Mouse (Mus musculus): ENCODE measurements around the gene Myo1e. TPM values are rescaled to one million over a fixed set of nuclear protein-coding genes. Genes with fewer than 3 reads are reported as not detected.

Myo1e gene
- polyA plus RNA-seq, 1 experiment from 2014 or later = 3.5 TPM

DNA sequence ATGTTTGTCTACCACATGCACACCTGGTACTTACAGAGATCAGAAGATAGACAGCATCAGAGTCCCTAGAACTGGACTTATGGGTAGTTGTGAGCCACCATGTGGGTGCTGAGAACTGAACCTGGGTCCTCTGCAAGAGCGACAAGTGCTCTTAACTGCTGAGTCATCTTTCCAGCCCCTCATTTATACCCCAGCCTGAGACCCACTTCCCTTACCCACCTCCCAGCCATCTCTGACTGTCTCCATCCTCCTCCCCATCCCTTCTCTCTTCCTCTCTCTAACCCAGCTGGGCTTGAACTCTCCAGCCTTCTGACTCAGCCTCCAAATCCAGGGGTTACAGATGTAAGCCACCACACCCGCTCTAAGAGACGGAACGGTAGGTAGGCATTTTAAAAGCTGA, 63.3 kb downstream of the Myo1e start:
- no peak overlapping the region for H3K9ac ChIP-seq
- H3K27me3 ChIP-seq = no peaks in the 10 kb centered on the region
- H3K4me3 ChIP-seq (replicated peaks) = no peak overlapping the region
- H3K9me3 ChIP-seq (replicated peaks) = no peaks in the 10 kb centered on the region
- no peaks in the 10 kb centered on the region for H3K4me1 ChIP-seq (replicated peaks)
- WGBS (ENCODE audit: insufficient replicate concordance) = 68% methylated on average over 4 of the region's 4 CpGs
- ATAC-seq (ENCODE audit: insufficient read depth) = no peak
- no peak overlapping the region for H3K27ac ChIP-seq (replicated peaks)
- no peak overlapping the region for H3K4me2 ChIP-seq
- H3K36me3 ChIP-seq (replicated peaks) = no peaks in the 10 kb centered on the region

DNA sequence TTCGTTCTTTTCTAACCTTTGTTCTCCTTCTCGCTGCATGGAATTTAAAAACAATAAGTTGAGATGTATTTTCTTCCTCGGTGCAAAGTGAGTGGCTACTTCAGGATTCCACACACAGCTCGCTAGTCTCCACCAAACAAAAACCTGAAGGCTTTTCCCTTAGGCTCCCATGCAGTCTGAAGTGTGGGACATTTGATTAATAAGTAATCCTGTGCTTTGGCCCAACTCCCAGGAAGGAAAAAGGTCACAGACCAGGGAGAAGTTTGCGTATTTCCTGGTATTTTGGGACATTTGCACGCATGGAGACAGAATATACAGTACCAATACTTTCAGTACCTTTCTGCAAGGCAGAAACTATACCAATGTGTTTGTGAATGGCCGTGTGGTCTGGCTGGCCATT, 64.0 kb downstream of the Myo1e start:
- Histone ChIP-seq H3K27ac (replicated peaks) (peak overlapping the region; percentile 62), H3K4me3 (replicated peaks) (no peak overlapping the region), H3K9ac (no peak overlapping the region), H3K27me3 (no peaks in the 10 kb centered on the region), H3K36me3 (replicated peaks) (no peaks in the 10 kb centered on the region), H3K4me2 (no peak overlapping the region), H3K9me3 (replicated peaks) (no peaks in the 10 kb centered on the region), H3K4me1 (replicated peaks) (no peaks in the 10 kb centered on the region)
- WGBS (ENCODE audit: insufficient replicate concordance) = 55% methylated on average over 7 of the region's 7 CpGs
- no peak for ATAC-seq (ENCODE audit: insufficient read depth)

DNA sequence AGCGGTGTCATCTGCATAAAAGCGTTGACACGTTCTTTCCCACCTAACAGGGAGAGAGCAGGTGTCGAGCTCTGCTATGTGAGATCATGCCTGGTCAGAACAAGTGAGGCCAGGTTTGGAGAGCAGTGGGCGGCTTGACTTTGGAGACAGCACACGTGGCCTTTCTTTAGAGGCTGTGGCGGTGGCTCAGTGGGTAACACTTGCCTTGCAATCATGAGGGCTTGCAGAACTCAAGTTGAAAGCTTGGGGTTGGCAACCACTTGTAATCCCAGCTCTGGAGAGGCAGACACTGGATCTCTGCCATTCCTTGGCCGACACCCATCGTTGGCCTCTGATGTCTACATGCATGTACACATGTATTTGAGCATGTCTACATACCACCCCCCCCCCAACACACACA, 64.5 kb downstream of the Myo1e start:
- H3K4me3 ChIP-seq (replicated peaks) = no peak overlapping the region
- WGBS (ENCODE audit: insufficient replicate concordance) = 67% methylated on average over 9 of the region's 9 CpGs
- H3K9me3 ChIP-seq (replicated peaks) = no peaks in the 10 kb centered on the region
- H3K36me3 ChIP-seq (replicated peaks) = no peaks in the 10 kb centered on the region
- H3K4me2 ChIP-seq = no peak overlapping the region
- no peak overlapping the region for H3K9ac ChIP-seq
- no peaks in the 10 kb centered on the region for H3K4me1 ChIP-seq (replicated peaks)
- H3K27ac ChIP-seq (replicated peaks) = peak overlapping the region; percentile 62
- no peaks in the 10 kb centered on the region for H3K27me3 ChIP-seq
- ATAC-seq (ENCODE audit: insufficient read depth) = no peak

DNA sequence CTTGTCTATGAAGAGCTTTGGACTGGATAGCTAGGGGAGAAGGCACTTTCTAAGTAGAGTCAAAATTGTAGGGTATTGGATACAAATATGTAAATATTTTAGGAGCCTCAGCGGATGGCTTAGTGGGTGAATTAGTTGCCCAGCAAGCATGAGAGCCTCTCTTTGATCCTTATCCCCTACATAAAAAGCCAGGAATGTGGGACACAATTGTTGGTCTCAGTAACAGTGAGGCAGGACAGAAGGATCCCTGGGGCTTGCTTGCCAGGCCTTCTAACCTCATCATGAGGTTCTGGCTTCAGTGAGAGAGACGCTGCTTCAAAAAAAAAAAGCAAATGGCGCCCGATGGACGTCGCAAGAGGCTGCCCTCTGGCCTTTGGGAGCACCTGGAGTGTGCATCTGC, 66.9 kb downstream of the Myo1e start:
- Histone ChIP-seq H3K4me3 (replicated peaks) (no peak overlapping the region), H3K4me2 (no peak overlapping the region), H3K36me3 (replicated peaks) (no peaks in the 10 kb centered on the region), H3K9ac (no peak overlapping the region), H3K9me3 (replicated peaks) (no peaks in the 10 kb centered on the region), H3K4me1 (replicated peaks) (no peaks in the 10 kb centered on the region), H3K27ac (replicated peaks) (no peak overlapping the region), H3K27me3 (no peaks in the 10 kb centered on the region)
- 79% methylated on average over 6 of the region's 6 CpGs for WGBS (ENCODE audit: insufficient replicate concordance)
- no peak for ATAC-seq (ENCODE audit: insufficient read depth)

DNA sequence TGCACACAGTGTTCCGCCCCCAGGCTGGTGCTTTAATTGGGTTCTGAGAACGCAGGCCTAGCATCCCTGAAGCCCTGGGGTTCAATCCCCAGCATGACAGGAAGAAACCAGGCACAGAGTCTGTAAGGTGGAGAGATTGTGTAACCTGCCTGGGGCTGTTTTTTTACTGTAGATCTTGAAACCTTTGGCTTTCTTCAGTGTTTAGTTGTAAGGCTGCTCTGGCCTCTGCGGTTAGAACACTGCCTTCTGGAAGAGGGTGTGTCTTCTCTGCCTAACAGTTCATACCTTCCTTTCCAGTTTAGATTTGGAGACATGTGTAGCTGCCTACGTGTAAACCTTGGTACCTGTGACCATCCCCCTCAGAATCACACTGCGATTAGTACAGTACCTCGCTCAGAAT, 67.3 kb downstream of the Myo1e start:
- no peak overlapping the region for H3K4me3 ChIP-seq (replicated peaks)
- H3K9ac ChIP-seq = no peak overlapping the region
- no peaks in the 10 kb centered on the region for H3K27me3 ChIP-seq
- 77% methylated on average over 6 of the region's 6 CpGs for WGBS (ENCODE audit: insufficient replicate concordance)
- no peaks in the 10 kb centered on the region for H3K9me3 ChIP-seq (replicated peaks)
- H3K4me2 ChIP-seq = no peak overlapping the region
- no peaks in the 10 kb centered on the region for H3K36me3 ChIP-seq (replicated peaks)
- no peak for ATAC-seq (ENCODE audit: insufficient read depth)
- no peak overlapping the region for H3K27ac ChIP-seq (replicated peaks)
- H3K4me1 ChIP-seq (replicated peaks) = no peaks in the 10 kb centered on the region

DNA sequence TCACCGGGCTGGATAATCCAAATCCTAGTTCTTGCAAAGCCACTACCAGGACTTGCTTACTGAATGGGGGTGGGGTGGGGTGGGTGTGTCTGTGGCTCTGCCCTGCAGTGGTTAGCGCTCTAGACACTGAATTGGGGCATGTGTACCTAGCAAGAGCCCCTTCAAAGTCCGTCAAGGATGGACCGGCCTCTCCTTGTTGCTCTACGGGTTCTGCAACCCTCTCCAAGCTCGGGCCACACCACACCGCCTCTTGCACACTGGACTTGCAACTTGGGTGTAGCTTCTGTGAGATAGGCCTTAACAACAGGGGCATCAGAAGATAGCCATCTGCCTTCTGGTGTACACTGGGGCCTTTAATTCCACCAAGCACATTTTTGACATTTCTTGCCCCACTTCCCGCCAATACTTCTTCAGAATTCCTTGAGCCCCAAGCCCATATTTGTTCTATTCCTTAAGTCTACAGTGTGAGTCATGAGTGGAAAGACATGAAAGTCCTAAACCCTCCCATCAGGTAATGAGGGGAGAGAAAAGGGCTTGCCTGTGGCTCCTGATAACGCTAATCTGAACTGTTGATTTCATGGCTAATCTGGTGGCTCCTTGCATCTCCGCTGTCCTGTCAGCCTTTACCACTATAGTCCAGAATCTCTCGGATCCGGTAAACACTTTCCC, 67.9 kb downstream of the Myo1e start:
- no peak overlapping the region for H3K4me2 ChIP-seq
- no peaks in the 10 kb centered on the region for H3K4me1 ChIP-seq (replicated peaks)
- no peak overlapping the region for H3K27ac ChIP-seq (replicated peaks)
- H3K36me3 ChIP-seq (replicated peaks) = no peaks in the 10 kb centered on the region
- no peaks in the 10 kb centered on the region for H3K27me3 ChIP-seq
- H3K9me3 ChIP-seq (replicated peaks) = no peaks in the 10 kb centered on the region
- WGBS (ENCODE audit: insufficient replicate concordance) = 74% methylated on average over 12 of the region's 12 CpGs
- H3K4me3 ChIP-seq (replicated peaks) = no peak overlapping the region
- no peak for ATAC-seq (ENCODE audit: insufficient read depth)
- no peak overlapping the region for H3K9ac ChIP-seq

DNA sequence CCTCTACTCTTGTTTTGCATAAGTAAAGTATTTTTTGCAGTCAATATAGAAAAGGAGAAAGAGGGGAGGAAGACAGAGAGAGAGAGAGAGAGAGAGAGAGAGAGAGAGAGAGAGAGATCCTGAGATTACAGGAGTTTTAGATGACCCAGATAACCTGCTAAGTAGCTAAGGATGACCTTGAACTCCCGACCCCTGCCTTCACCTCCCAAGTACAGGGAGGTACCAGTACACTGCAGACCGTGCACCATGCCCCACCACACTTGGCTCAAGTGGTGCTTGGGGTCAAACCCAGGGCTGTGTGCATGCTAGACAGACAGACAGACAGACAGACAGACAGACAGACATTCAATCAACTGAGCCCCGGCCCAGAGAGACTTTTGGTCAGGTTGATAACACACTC, 69.9 kb downstream of the Myo1e start:
- 0 out of 2 replicates have a peak, but pooled peaks have one; percentile 25 for ATAC-seq (ENCODE audit: insufficient read depth)
- H3K9ac ChIP-seq = no peak overlapping the region
- H3K36me3 ChIP-seq (replicated peaks) = no peaks in the 10 kb centered on the region
- H3K4me3 ChIP-seq (replicated peaks) = no peak overlapping the region
- no peaks in the 10 kb centered on the region for H3K4me1 ChIP-seq (replicated peaks)
- no peaks in the 10 kb centered on the region for H3K27me3 ChIP-seq
- 32% methylated on average over 3 of the region's 3 CpGs for WGBS (ENCODE audit: insufficient replicate concordance)
- peak overlapping the region; percentile 72 for H3K27ac ChIP-seq (replicated peaks)
- H3K4me2 ChIP-seq = peak overlapping the region; percentile 36
- H3K9me3 ChIP-seq (replicated peaks) = no peaks in the 10 kb centered on the region

DNA sequence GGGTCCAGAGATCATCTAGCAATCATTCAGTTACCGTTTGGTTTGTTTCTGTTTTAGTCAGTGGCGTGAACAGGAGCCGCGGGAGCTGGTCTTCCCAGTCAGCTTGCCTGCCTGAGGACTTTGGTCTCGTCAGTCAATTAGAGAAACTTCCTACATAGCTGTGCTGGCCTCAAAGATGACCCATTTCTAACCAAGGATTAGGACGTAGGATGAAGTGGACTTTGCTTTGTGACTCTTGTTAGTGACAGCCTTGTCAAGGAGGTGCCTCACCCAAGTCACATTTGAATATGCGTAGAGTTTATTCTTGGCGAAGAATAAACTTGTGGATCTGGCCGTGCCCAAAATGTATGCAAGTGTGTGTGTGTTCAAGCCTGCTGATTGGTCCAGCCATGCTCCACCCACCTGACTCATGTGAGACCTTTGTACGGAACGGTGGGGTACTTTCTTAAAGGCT, 70.4 kb downstream of the Myo1e start:
- H3K4me3 ChIP-seq (replicated peaks) = no peak overlapping the region
- WGBS (ENCODE audit: insufficient replicate concordance) = 57% methylated on average over 11 of the region's 11 CpGs
- ATAC-seq (ENCODE audit: insufficient read depth) = peak; percentile 63
- H3K9me3 ChIP-seq (replicated peaks) = no peaks in the 10 kb centered on the region
- H3K27ac ChIP-seq (replicated peaks) = peak overlapping the region; percentile 72
- H3K9ac ChIP-seq = no peak overlapping the region
- peak overlapping the region; percentile 36; the same call in 1 of the 2 replicates for H3K4me2 ChIP-seq
- H3K27me3 ChIP-seq = no peaks in the 10 kb centered on the region
- no peaks in the 10 kb centered on the region for H3K4me1 ChIP-seq (replicated peaks)
- no peaks in the 10 kb centered on the region for H3K36me3 ChIP-seq (replicated peaks)

DNA sequence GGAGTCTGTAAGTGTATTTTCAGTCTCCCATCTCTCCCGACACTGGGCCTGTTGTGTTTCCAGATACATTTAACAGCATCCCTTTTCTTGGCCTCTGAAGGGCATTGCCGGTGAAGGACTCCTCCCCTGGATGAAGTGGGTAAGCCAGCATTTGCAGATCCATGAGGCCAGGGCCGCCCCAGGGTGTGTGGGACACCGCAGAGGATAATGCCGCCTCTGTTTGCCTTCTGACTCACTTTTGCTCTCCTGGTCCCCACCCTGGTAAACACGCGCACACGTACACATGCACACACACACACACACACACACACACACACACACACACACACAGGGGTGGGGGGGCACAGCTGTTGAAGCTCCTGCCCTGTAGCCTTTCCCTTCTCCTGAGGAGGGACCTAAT, 74.3 kb downstream of the Myo1e start:
- no peak for ATAC-seq (ENCODE audit: insufficient read depth)
- 75% methylated on average over 8 of the region's 8 CpGs for WGBS (ENCODE audit: insufficient replicate concordance)
- Histone ChIP-seq H3K9ac (no peak overlapping the region), H3K27me3 (no peaks in the 10 kb centered on the region), H3K4me2 (no peak overlapping the region), H3K36me3 (replicated peaks) (no peaks in the 10 kb centered on the region), H3K4me3 (replicated peaks) (no peak overlapping the region), H3K9me3 (replicated peaks) (no peaks in the 10 kb centered on the region), H3K4me1 (replicated peaks) (no peaks in the 10 kb centered on the region), H3K27ac (replicated peaks) (no peak overlapping the region)

DNA sequence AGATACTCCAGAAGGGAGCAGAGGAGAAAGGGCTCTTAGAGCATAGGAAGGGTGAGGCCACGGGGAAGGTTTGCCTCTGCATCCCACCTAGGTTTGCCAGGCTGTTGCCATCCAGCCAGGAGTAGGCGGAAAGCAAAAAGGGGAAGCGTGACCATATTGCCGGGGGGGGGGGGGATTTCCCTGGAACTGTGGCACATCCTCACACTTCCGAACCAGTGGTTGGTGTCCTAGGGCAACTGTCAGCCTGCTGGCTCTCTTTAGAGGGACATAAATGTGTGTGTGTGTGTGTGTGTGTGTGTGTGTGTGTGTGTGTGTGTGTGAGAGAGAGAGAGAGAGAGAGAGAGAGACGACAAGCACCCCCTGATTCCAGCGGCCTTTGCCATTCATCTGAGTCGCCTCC, 75.0 kb downstream of the Myo1e start:
- WGBS (ENCODE audit: insufficient replicate concordance) = 48% methylated on average over 7 of the region's 8 CpGs

DNA sequence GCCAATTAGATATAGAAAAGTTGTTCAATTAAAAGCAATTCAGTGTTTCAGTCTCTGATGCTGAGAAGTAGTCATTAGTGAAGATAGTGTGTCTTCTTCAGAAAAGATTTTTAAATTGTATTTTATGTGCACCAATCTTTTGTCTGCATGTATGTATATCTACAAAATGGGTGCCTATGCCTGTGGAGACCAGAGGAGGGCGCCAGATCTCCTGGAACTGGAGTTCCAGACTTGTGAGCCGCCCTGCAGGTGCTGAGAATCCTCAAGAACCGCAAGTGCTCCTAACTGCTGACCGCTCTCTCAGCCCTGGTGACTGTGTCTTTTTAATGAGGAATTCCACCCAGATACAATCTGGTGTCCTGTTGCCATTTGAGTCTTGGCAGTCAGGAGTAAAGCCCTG, 76.0 kb downstream of the Myo1e start:
- Histone ChIP-seq H3K4me3 (replicated peaks) (no peak overlapping the region), H3K27me3 (no peaks in the 10 kb centered on the region), H3K9me3 (replicated peaks) (no peaks in the 10 kb centered on the region), H3K4me1 (replicated peaks) (no peaks in the 10 kb centered on the region), H3K4me2 (no peak overlapping the region), H3K9ac (no peak overlapping the region), H3K27ac (replicated peaks) (no peak overlapping the region), H3K36me3 (replicated peaks) (no peaks in the 10 kb centered on the region)
- 60% methylated on average over 4 of the region's 4 CpGs for WGBS (ENCODE audit: insufficient replicate concordance)
- ATAC-seq (ENCODE audit: insufficient read depth) = no peak

More for the DNA sequence above, 75.0 kb downstream of the Myo1e start:
- Histone ChIP-seq H3K9me3 (replicated peaks) (no peaks in the 10 kb centered on the region), H3K27ac (replicated peaks) (no peak overlapping the region), H3K9ac (no peak overlapping the region), H3K4me3 (replicated peaks) (no peak overlapping the region), H3K4me2 (no peak overlapping the region), H3K4me1 (replicated peaks) (no peaks in the 10 kb centered on the region), H3K27me3 (no peaks in the 10 kb centered on the region), H3K36me3 (replicated peaks) (no peaks in the 10 kb centered on the region)
- no peak for ATAC-seq (ENCODE audit: insufficient read depth)

DNA sequence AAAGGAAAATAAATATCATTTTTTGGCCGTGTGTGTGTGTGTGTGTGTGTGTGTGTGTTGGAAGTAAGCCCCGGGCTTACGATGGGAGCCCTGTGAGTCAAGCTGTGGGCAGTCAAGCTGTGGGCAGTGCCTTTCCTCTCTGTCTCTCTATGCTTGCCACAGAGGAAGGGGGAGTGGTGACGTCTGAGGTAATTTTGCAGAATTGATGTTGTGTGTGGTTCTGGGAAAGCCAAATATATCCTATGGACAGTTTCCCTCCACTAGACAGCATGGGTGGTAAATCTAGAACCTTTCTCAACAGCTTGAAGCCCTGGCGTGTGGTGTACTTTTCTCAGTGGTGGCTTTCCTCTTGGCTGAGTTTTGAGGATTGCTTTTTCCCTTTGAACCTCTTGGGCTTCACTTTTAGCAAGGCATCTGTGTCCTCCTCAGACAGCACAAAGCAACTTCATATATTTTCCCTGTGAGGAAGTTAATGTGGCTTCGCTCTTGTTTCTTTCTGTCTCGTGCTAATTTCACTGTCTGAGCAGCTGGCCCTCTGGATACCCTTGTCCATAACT, 77.5 kb downstream of the Myo1e start:
- no peaks in the 10 kb centered on the region for H3K9me3 ChIP-seq (replicated peaks)
- no peak overlapping the region for H3K27ac ChIP-seq (replicated peaks)
- no peaks in the 10 kb centered on the region for H3K4me1 ChIP-seq (replicated peaks)
- no peak overlapping the region for H3K4me3 ChIP-seq (replicated peaks)
- no peak overlapping the region for H3K9ac ChIP-seq
- H3K4me2 ChIP-seq = no peak overlapping the region
- ATAC-seq (ENCODE audit: insufficient read depth) = no peak
- no peaks in the 10 kb centered on the region for H3K27me3 ChIP-seq
- 16% methylated on average over 7 of the region's 7 CpGs for WGBS (ENCODE audit: insufficient replicate concordance)
- H3K36me3 ChIP-seq (replicated peaks) = no peaks in the 10 kb centered on the region

Data from liver, embryonic 15.5 days (tissue).